Mouse (Mus musculus) monocyte, adult 5-6 weeks (primary cell): ENCODE results near the gene Fam13a. TPM values are rescaled to one million over a fixed set of nuclear protein-coding genes. Genes with fewer than 3 reads are reported as not detected.

Experiments used
- ATAC-seq: fragments of 153-309, 156-312 bp; replicated peaks from 2 replicates; pipeline ENCODE4 v1.8.0; 2017; ENCODE audit warnings: mild to moderate bottlenecking; ENCODE audit not compliant: low TSS enrichment, insufficient number of reproducible peaks, severe bottlenecking, poor library complexity, low FRiP score
- total RNA-seq: library from RNA; stranded (forward); fragments of 200-1000, 200-491, 200-594 nt; gene quantifications from 3 replicates; pipeline ENCODE4 v1.2.3, GENCODE M21; 2017

The Fam13a gene
- total RNA-seq, 1 experiment from 2014 or later: not detected

- ATAC-seq: no peak
These were observed 77.5 kb downstream of the Fam13a start for GRCm38 (mm10) chr6:58946840-58947239.

- ATAC-seq: no peak
These were observed 78.1 kb downstream of the Fam13a start for GRCm38 (mm10) chr6:58946246-58946645.

- no peak for ATAC-seq
These were observed 80.4 kb downstream of the Fam13a start for GRCm38 (mm10) chr6:58943958-58944357.

- ATAC-seq: no peak
These were observed 82.1 kb downstream of the Fam13a start for GRCm38 (mm10) chr6:58942276-58942675.

- ATAC-seq: no peak
These were observed 86.6 kb downstream of the Fam13a start for GRCm38 (mm10) chr6:58937726-58938125.

GRCm38 (mm10) chr6:58934144-58934543, 90.2 kb downstream of the Fam13a start:
- ATAC-seq: no peak

- ATAC-seq: no peak
These were observed 91.0 kb downstream of the Fam13a start for GRCm38 (mm10) chr6:58933189-58933913.

GRCm38 (mm10) chr6:58932515-58933188, 91.7 kb downstream of the Fam13a start:
- ATAC-seq: no peak

GRCm38 (mm10) chr6:58931149-58931548, 93.2 kb downstream of the Fam13a start:
- no peak for ATAC-seq

- no peak for ATAC-seq
These were observed 94.4 kb downstream of the Fam13a start for GRCm38 (mm10) chr6:58929911-58930431.

GRCm38 (mm10) chr6:58927881-58928280, 96.5 kb downstream of the Fam13a start:
- no peak for ATAC-seq

- ATAC-seq: no peak
These were observed 101.8 kb downstream of the Fam13a start for GRCm38 (mm10) chr6:58922511-58922910.

GRCm38 (mm10) chr6:58921623-58922022, 102.7 kb downstream of the Fam13a start:
- ATAC-seq: no peak

GRCm38 (mm10) chr6:58920735-58921134, 103.6 kb downstream of the Fam13a start:
- ATAC-seq: no peak

GRCm38 (mm10) chr6:58916498-58916897, 107.9 kb downstream of the Fam13a start:
- ATAC-seq: no peak

GRCm38 (mm10) chr6:58913971-58914370, 110.4 kb downstream of the Fam13a start:
- no peak for ATAC-seq

- no peak for ATAC-seq
These were observed 110.8 kb downstream of the Fam13a start for GRCm38 (mm10) chr6:58913551-58913950.

- no peak for ATAC-seq
These were observed 111.5 kb downstream of the Fam13a start for GRCm38 (mm10) chr6:58912842-58913241.

GRCm38 (mm10) chr6:58907791-58908190, 116.6 kb downstream of the Fam13a start:
- ATAC-seq: no peak

- ATAC-seq: no peak
These were observed 117.0 kb downstream of the Fam13a start for GRCm38 (mm10) chr6:58907336-58907735.
